ENCODE assay signal across 19 mouse cellular contexts in the genomic region with DNA sequence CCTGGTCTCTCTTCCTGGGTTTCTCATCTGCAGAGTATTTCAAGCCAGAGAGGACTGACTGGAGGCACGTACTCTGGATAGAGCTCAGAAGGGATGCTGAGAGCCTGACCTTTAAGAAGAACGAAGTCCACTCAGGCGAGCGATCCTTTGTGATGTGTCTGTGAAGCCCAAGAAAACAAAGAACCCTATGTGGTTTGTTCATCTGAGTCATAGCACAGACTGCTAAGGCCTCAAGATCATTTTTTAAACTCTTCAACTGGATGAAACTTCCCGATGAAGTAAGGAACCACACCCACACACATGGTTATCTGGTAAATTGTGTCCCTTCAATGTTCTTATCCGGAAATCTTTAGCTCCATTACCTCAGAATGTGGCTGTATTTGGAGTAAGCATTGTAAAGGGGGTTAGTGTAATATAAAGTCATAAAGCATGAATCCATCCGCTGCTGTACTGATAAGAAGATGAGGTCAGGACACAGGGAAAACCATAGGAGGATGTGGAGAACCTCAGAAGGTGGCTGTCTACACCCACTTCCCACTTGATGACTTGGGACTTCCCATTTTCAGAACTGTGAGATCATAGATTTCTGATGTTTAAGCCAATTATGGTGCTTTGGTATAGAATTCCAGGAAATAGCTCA.
DNase-seq lines count a peak whose midpoint lies in the region; ATAC-seq lines count a peak whose summit lies in the region.
"Had no signal": no experiment of that assay in that cellular context is flagged by ENCODE, and none has a peak within 500 bp of the region (broad histone marks: within the 10 kb centered on the region; RNA-seq: fewer than 3 reads in every experiment).

No protein-coding gene starts in this region.

- peak; percentile 96 for DNase-seq in 416B (ENCODE audit: low read depth)
- peak; percentile 47 for DNase-seq in Muller cell, postnatal 12 days (ENCODE audit: inconsistent ontology term)
- DNase-seq in left cerebral cortex, postnatal 25 days (ENCODE audit: low spot score in 2 of 2), result no peak
- DNase-seq in left cerebral cortex, adult 11 months (ENCODE audit: low spot score), result no peak
- no peak for DNase-seq in right cerebral cortex, postnatal 14 days
- DNase-seq: adrenal gland, postnatal 36 days; cerebellum, adult 11 months; cerebellum, postnatal 14 days; gastrocnemius, adult 2 months; heart, postnatal 4 days; kidney, adult 11 months; lung, adult 18-20 months; lung, postnatal 14 days; midbrain, embryonic 14.5 days had no signal

- intact Hi-C loops in left cerebral cortex, postnatal 25 days (cut with DNase I), result no loop called here

- peak; percentile 82 to 85 for ATAC-seq in hematopoietic stem cell, adult 5-6 weeks (replicated peaks in 1 of 2; ENCODE audit: insufficient read depth in 1 of 2, low FRiP score in 2 of 2, low TSS enrichment in 1 of 2, low read depth in 1 of 2, poor library complexity in 2 of 2, severe bottlenecking in 2 of 2)
- ATAC-seq in megakaryocyte, adult 5-6 weeks (ENCODE audit: poor library complexity, severe bottlenecking), result peak; percentile 67
- ATAC-seq: CD4-positive, CD25-positive, alpha-beta regulatory T cell, adult 4 months; liver, embryonic 12.5 days; Patski had no signal

Comparison
In these comparisons a context has a peak if more than half of its experiments do, and no peak if none do; other contexts are left out.
1. DNase-seq: peak in 416B (single experiment) and Muller cell, postnatal 12 days (single experiment); none in left cerebral cortex, postnatal 25 days (0 of 2), left cerebral cortex, adult 11 months (single experiment) and right cerebral cortex, postnatal 14 days (single experiment).